In the genomic region with DNA sequence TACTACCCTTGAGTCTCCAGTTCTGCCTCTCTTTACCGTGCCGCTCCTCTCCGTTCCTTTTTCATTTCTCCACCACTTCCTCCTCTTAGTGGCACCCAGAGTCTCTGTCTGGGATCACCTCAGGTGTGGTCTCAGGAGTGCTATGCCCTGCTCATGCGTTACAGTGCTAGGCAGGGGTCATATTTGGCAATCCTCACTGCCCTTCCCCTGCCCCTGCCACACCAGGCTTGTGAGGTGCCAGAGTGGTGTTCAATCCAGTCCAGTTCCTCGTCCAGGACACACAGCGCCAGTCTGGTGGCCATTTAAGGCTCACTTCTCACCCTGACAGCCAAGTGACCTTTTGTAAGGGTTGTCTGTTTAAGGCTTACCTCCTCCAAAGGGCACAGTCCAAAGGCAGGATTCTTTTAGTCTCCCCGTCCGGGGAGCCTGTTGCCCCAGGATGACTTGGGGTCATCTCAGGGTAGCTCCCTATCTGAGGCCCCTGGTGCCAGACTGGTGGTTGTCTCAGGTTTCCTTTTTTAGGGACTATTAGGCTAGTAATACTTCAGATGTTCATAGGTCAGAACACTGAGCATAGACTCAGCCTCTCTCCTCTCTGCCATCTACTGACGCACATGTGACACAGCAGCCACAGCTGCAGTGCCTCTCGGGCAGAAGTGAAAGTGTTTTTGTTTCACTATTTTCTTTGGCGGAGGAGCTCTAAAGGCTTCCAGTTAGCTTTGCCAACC, we compare ENCODE assay signal across 9 mouse cellular contexts. TPM values are rescaled to one million over a fixed set of nuclear protein-coding genes. Genes with fewer than 3 reads are reported as not detected.
A peak's percentile ranks its signal among the peaks of the same experiment; 100 is the strongest.
DNase-seq lines count a peak whose midpoint lies in the region; ATAC-seq and TF ChIP-seq lines count a peak whose summit lies in the region.
"Had no signal": no experiment of that assay in that cellular context is flagged by ENCODE, and none has a peak within 500 bp of the region (broad histone marks: within the 10 kb centered on the region; RNA-seq: fewer than 3 reads in every experiment).

No protein-coding gene starts in this region.

- no peak for TF ChIP-seq POLR2A in CH12.LX (IDR thresholded peaks at IDR 0.05; ENCODE audit: low read depth, low read length)

- H3K79me2 ChIP-seq in CH12.LX (replicated peaks; ENCODE audit: control insufficient read depth, extremely low read depth, insufficient read depth, poor library complexity, severe bottlenecking): no peaks in the 10 kb centered on the region

- H3K9me3 ChIP-seq in CH12.LX (replicated peaks; ENCODE audit: low read length): no peaks in the 10 kb centered on the region
- no peaks in the 10 kb centered on the region for H3K9me3 ChIP-seq in forebrain, embryonic 12.5 days
- no peaks in the 10 kb centered on the region for H3K9me3 ChIP-seq in hindbrain, embryonic 12.5 days (replicated peaks)
- no peaks in the 10 kb centered on the region for H3K9me3 ChIP-seq in lung, embryonic 15.5 days

- peak; percentile 77 for TF ChIP-seq EP300 in CH12.LX (IDR thresholded peaks at IDR 0.05; ENCODE audit: low read length)

- H3K9ac ChIP-seq in CH12.LX (ENCODE audit: insufficient read depth, low read depth): 0 out of 2 replicates have a peak overlapping the region, but pooled peaks have one; percentile 21
- H3K9ac ChIP-seq in forebrain, embryonic 12.5 days: no peak overlapping the region
- no peak overlapping the region for H3K9ac ChIP-seq in hindbrain, embryonic 12.5 days
- no peak overlapping the region for H3K9ac ChIP-seq in lung, embryonic 15.5 days

- H3K36me3 ChIP-seq in CH12.LX (replicated peaks in 1 of 2; ENCODE audit: control insufficient read depth in 1 of 2, insufficient read depth in 1 of 2, low read length in 1 of 2): no peaks in the 10 kb centered on the region
- no peaks in the 10 kb centered on the region for H3K36me3 ChIP-seq in forebrain, embryonic 12.5 days (replicated peaks)
- H3K36me3 ChIP-seq in hindbrain, embryonic 12.5 days: no peaks in the 10 kb centered on the region
- H3K36me3 ChIP-seq in lung, embryonic 15.5 days: no peaks in the 10 kb centered on the region

- no peak overlapping the region for H3K27ac ChIP-seq in CH12.LX (ENCODE audit: insufficient read depth, low read depth)
- no peak overlapping the region for H3K27ac ChIP-seq in forebrain, embryonic 12.5 days
- H3K27ac ChIP-seq in hindbrain, embryonic 12.5 days: no peak overlapping the region
- no peak overlapping the region for H3K27ac ChIP-seq in lung, embryonic 15.5 days

- TF ChIP-seq CTCF in CH12.LX (conservative IDR thresholded peaks at IDR 0.05 in 1 of 2, IDR thresholded peaks at IDR 0.05 in 1 of 2; ENCODE audit: low read depth in 2 of 2, low read length in 2 of 2): peak; percentile 37 to 80

- dilution Hi-C loops in CH12.LX (cut with MboI; ENCODE audit: extremely low pct_ligation_motif_present, extremely low pct_unique_long_range_greater_than_20kb, low sequenced_read_pairs): no loop called here

- 0 out of 2 replicates have a peak, but pooled peaks have one; percentile 17 for ATAC-seq in forebrain, embryonic 12.5 days (ENCODE audit: low FRiP score)
- ATAC-seq in hindbrain, embryonic 12.5 days (ENCODE audit: low FRiP score): peak; percentile 67; the same call in 1 of the 2 replicates
- ATAC-seq in lung, embryonic 15.5 days (ENCODE audit: borderline replicate concordance, extremely low read depth, low FRiP score, low TSS enrichment): peak; percentile 64; the same call in 1 of the 2 replicates

- in situ Hi-C loops in CH12.LX (cut with MboI; ENCODE audit: low pct_ligation_motif_present, low pct_unique_long_range_greater_than_20kb, low sequenced_read_pairs): no loop called here

- peak overlapping the region; percentile 32 to 43 (median 38) for H3K4me3 ChIP-seq in CH12.LX (replicated peaks in 1 of 3; ENCODE audit: low read depth in 2 of 3, low read length in 2 of 3, poor library complexity in 1 of 3)
- no peak overlapping the region for H3K4me3 ChIP-seq in forebrain, embryonic 12.5 days (replicated peaks)
- H3K4me3 ChIP-seq in hindbrain, embryonic 12.5 days: no peak overlapping the region
- H3K4me3 ChIP-seq in lung, embryonic 15.5 days: peak overlapping the region; percentile 30

- DNase-seq in CH12.LX (ENCODE audit: extremely low read depth) (peak; percentile 72), ZHBTc4 (ENCODE audit: low read depth, low spot score) (peak; percentile 48)
- peak; percentile 54 for DNase-seq in layer of hippocampus, adult 9-11 months
- DNase-seq in right cerebral cortex, postnatal 25 days: peak; percentile 7
- DNase-seq in spleen, postnatal 4 days (ENCODE audit: low spot score in 2 of 2): no peak

- peak; percentile 62 for TF ChIP-seq RAD21 in CH12.LX (IDR thresholded peaks at IDR 0.05; ENCODE audit: low read depth, low read length)

- peaks cover 4 to 16% of the 10 kb centered on the region in 2 experiments for H3K4me1 ChIP-seq in CH12.LX (ENCODE audit: control insufficient read depth in 1 of 2, insufficient read depth in 2 of 2)
- no peaks in the 10 kb centered on the region for H3K4me1 ChIP-seq in forebrain, embryonic 12.5 days
- no peaks in the 10 kb centered on the region for H3K4me1 ChIP-seq in hindbrain, embryonic 12.5 days
- H3K4me1 ChIP-seq in lung, embryonic 15.5 days: no peaks in the 10 kb centered on the region

- 78% methylated on average over 11 of the region's 11 CpGs for WGBS in forebrain, embryonic 12.5 days
- 76% methylated on average over 11 of the region's 11 CpGs for WGBS in hindbrain, embryonic 12.5 days
- 49% methylated on average over 11 of the region's 11 CpGs for WGBS in lung, embryonic 15.5 days

- H3K27me3 ChIP-seq in CH12.LX (replicated peaks): no peaks in the 10 kb centered on the region
- no peaks in the 10 kb centered on the region for H3K27me3 ChIP-seq in forebrain, embryonic 12.5 days
- H3K27me3 ChIP-seq in hindbrain, embryonic 12.5 days: no peaks in the 10 kb centered on the region
- H3K27me3 ChIP-seq in lung, embryonic 15.5 days: no peaks in the 10 kb centered on the region

- H3K4me2 ChIP-seq in CH12.LX (ENCODE audit: insufficient read depth, low read depth, poor library complexity, severe bottlenecking): peak overlapping the region; percentile 27; the same call in 1 of the 2 replicates
- no peak overlapping the region for H3K4me2 ChIP-seq in forebrain, embryonic 12.5 days
- H3K4me2 ChIP-seq in hindbrain, embryonic 12.5 days (replicated peaks): peak overlapping the region; percentile 19; the same call in 1 of the 2 replicates
- H3K4me2 ChIP-seq in lung, embryonic 15.5 days: peak overlapping the region; percentile 36

TF ChIP-seq in CH12.LX, 34 proteins besides CTCF, POLR2A, EP300 and RAD21:
- TF ChIP-seq MEF2A (IDR thresholded peaks at IDR 0.05; ENCODE audit: borderline replicate concordance, low read depth, low read length) (peak; percentile 21; the same call in 1 of the 2 replicates), IRF4 (IDR thresholded peaks at IDR 0.05; ENCODE audit: low read depth, low read length) (peak; percentile 83), MAX (IDR thresholded peaks at IDR 0.05; ENCODE audit: low read length) (peak; percentile 86), CHD2 (IDR thresholded peaks at IDR 0.05; ENCODE audit: low read length) (0 out of 2 replicates have a peak, but pooled peaks have one; percentile 23), POLR2AphosphoS2 (IDR thresholded peaks at IDR 0.05; ENCODE audit: low read depth, low read length) (no peak), MXI1 (IDR thresholded peaks at IDR 0.05; ENCODE audit: low read depth, low read length) (no peak; the same call in 1 of the 2 replicates), BHLHE40 (IDR thresholded peaks at IDR 0.05; ENCODE audit: low read depth, low read length) (peak; percentile 28; the same call in 1 of the 2 replicates), SIN3A (IDR thresholded peaks at IDR 0.05; ENCODE audit: low read length) (0 out of 2 replicates have a peak, but pooled peaks have one; percentile 23), ZC3H11A (IDR thresholded peaks at IDR 0.05; ENCODE audit: low read depth, low read length) (no peak; the same call in 1 of the 2 replicates), TCF12 (IDR thresholded peaks at IDR 0.05; ENCODE audit: low read depth, low read length) (peak; percentile 66), GABPA (IDR thresholded peaks at IDR 0.05; ENCODE audit: insufficient replicate concordance, low read depth, low read length) (no peak), HCFC1 (IDR thresholded peaks at IDR 0.05; ENCODE audit: low read depth, low read length) (0 out of 2 replicates have a peak, but pooled peaks have one; percentile 22), MAFK (IDR thresholded peaks at IDR 0.05; ENCODE audit: insufficient replicate concordance, low read length) (no peak), MYC (IDR thresholded peaks at IDR 0.05; ENCODE audit: low read depth, low read length) (0 out of 2 replicates have a peak, but pooled peaks have one; percentile 34), TBP (conservative IDR thresholded peaks at IDR 0.05; ENCODE audit: low read depth, low read length) (no peak), ZKSCAN1 (IDR thresholded peaks at IDR 0.05; ENCODE audit: borderline replicate concordance, low read depth, low read length) (no peak), USF1 (IDR thresholded peaks at IDR 0.05; ENCODE audit: low read depth, low read length) (peak; percentile 24; the same call in 1 of the 2 replicates), NRF1 (IDR thresholded peaks at IDR 0.05; ENCODE audit: low read depth, low read length) (0 out of 2 replicates have a peak, but pooled peaks have one; percentile 12), KAT2A (IDR thresholded peaks at IDR 0.05; ENCODE audit: insufficient replicate concordance, low read length) (no peak), SMC3 (IDR thresholded peaks at IDR 0.05; ENCODE audit: low read depth, low read length) (peak; percentile 74), RCOR1 (conservative IDR thresholded peaks at IDR 0.05; ENCODE audit: low read depth, low read length) (no peak), ETS1 (conservative IDR thresholded peaks at IDR 0.05; ENCODE audit: low read depth, low read length) (no peak), PAX5 (IDR thresholded peaks at IDR 0.05; ENCODE audit: low read length) (no peak), CHD1 (IDR thresholded peaks at IDR 0.05; ENCODE audit: low read depth, low read length) (no peak)

RNA-seq across cellular contexts. Expression of a gene that starts 36.5 kb away (rescaled TPM):
- total RNA-seq in CH12.LX (2012; rRNA removed) (not detected in 2 replicates), CH12.LX (2014; rRNA removed) (not detected in 2 replicates)
- polyA plus RNA-seq in CH12.LX (2012; ENCODE audit: insufficient read length, low read depth): not detected in 2 replicates
- polyA plus RNA-seq in forebrain, embryonic 12.5 days (2016; fragmentation: Nextera tagmentation; extraction: Ambion mirVana): not detected in 2 replicates
- polyA plus RNA-seq in hindbrain, embryonic 12.5 days (2016; fragmentation: Nextera tagmentation; extraction: Ambion mirVana): not detected in 2 replicates
- polyA plus RNA-seq in lung, embryonic 15.5 days (2015; fragmentation: Nextera tagmentation; extraction: Ambion mirVana): 0.10 TPM in 1 of 2 replicates, not detected in the other
- polyA plus RNA-seq: large intestine, adult 2 months had no signal

Comparison
In these comparisons a context has a peak if more than half of its experiments do, and no peak if none do; other contexts are left out.
1. DNase-seq: peak in CH12.LX (single experiment), ZHBTc4 (single experiment), layer of hippocampus, adult 9-11 months (single experiment) and right cerebral cortex, postnatal 25 days (single experiment); none in spleen, postnatal 4 days (0 of 2).
2. H3K4me3 ChIP-seq: peak in CH12.LX (3 of 3) and lung, embryonic 15.5 days (single experiment); none in forebrain, embryonic 12.5 days (single experiment) and hindbrain, embryonic 12.5 days (single experiment).
3. ATAC-seq: peak in every context shown above with its lines; median percentile 67 in hindbrain, embryonic 12.5 days; 64 in lung, embryonic 15.5 days; 17 in forebrain, embryonic 12.5 days.